Mouse (Mus musculus) granulocyte monocyte progenitor cell, adult 5-6 weeks (primary cell): ENCODE data around the gene Pdia5. TPM values are rescaled to one million over a fixed set of nuclear protein-coding genes. Genes with fewer than 3 reads are reported as not detected.

ENCODE experiments used
- ATAC-seq: replicated peaks from 2 replicates; pipeline ENCODE4 v1.8.0; 2016; ENCODE audit warnings: mild to moderate bottlenecking, moderate TSS enrichment, inconsistent platforms; ENCODE audit not compliant: poor library complexity, severe bottlenecking
- total RNA-seq, 2 experiments: library from RNA; stranded (forward) in 1 of 2; stranded (reverse) in 1 of 2; fragments of 200-712, 200-1000 nt in 1 of 2; fragments of >200 nt in 1 of 2; fragmentation: Nextera tagmentation in 1 of 2; gene quantifications; 2 replicates each; pipeline ENCODE4 v1.2.3; 2014 to 2017

Gene Pdia5
- total RNA-seq, 2 experiments from 2014 or later, result 11.1 to 32.9 TPM

DNA sequence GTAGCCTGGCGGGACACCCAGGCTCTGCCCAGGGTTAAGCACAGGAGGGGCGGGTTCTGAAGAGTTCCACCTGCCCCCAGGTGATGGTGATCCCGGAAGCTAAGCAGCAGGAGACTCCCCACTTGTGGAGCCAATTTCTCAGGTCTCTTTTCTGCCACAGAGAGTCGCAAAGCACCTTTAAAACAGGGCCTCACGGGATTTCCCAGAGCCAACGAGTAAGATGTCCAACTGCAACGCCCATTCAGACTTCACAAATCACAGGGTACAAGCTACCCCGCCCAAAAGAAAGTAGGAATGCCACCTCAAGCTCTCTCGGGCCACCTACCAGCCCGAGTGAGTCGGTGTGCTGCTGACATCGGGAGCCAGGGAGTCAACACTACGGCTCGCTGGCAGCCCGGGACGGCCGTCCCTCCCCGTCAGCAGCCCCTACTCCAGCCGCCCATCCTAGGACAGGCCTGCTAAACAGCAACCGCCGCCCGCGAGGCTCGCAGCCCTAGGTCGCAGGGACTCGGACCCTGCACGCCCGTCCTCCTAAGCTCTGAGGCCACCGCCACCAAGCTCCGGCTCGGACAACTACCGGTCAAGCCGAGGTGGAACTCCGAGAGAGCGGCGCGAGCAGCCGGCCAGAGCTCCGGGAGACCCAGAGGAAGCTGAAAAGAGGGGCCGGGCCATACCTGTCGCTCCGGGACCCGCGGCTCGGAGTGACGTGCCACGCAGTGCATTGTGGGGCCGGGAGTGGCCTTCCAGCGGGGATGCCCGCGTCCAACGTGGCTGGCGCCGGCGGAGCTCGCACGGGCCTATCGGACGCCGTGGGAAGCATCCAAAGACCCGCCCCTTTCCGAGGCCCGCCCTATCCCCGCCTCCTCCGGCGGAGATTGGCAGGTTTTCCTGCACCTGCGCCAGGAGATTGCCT is 127.3 kb downstream of the Pdia5 start, which contains the start of gene Sec22a:
Gene Sec22a, minus strand, starts transcription at position 769 of the 913 bp plus-strand sequence.
- ATAC-seq, result peak; percentile 98

DNA sequence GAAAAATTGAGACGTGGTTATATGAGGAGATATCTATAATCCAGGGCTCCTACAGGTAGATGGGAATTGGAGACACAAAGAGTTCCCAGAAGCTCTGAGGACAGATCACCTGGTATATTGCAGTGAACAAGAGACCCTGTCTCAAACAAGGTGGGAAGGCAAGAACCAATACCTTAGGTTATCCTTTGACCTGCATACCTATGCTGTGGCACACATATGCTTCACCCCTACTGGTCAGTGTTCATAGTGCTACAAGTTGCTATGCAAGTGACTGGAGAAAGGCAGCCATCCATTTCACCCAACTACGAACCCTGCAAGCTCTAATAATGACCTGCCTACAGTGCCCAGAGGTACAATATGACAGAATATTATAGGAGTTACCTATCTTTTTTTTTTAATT is 128.5 kb downstream of the Pdia5 start:
- no peak for ATAC-seq

DNA sequence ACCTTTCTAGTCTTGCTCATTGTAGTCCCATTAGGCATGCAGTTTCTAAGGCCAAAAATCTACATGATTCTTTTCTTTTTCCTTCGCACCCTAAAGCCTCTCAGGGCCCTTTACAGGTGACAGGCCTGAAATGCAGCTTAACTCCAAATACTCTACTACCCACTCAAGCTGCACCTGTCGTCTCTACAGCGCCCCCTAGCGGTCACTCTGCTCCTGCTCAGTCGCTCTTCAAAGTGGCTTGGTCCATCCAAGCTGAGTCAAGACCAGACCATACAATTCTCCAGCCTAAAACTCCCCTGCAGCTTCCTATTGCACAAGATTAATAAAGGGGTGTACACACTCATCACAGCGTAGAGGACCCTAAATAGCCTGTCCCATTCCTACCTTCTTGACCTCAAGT is 130.1 kb downstream of the Pdia5 start:
- ATAC-seq, result 0 out of 2 replicates have a peak, but pooled peaks have one; percentile 32

DNA sequence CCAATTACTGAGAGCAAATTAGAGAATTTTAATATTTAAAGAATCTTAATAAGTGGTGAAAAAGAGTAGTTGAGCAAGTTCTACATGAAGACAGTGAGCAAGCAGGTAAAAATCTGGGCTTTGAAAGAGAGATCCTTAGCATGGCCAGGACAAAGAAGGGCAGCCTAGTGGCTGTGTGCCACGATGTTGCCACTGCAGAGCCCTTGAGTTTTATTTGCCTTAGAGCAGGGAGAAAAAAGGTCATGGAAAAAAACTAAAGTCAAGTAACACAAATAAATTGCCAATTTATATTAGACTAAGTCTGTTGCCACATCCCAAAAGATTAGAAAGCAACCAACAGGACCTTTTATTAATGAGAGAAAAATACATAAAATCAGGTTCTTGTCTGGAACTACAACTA is 133.2 kb downstream of the Pdia5 start:
- no peak for ATAC-seq

Other genes with a start within 250 kb of the Pdia5 start
- gene Sec22a, start 127.0 kb downstream of the Pdia5 start, total RNA-seq (2014; fragmentation: Nextera tagmentation), result 16.0 and 18.3 TPM in 2 replicates
- 9.7 and 10.7 TPM in 2 replicates for gene Sec22a, start 127.0 kb downstream of the Pdia5 start, total RNA-seq (2017)
- not detected in 2 replicates for gene Sema5b, start 50.3 kb upstream of the Pdia5 start, total RNA-seq (2014; fragmentation: Nextera tagmentation)
- not detected in 2 replicates for gene Sema5b, start 50.3 kb upstream of the Pdia5 start, total RNA-seq (2017)